Mouse (Mus musculus) testis, adult 2 months (tissue): ENCODE data around the gene Cntrob.

ENCODE experiments used
- CTCF ChIP-seq: fragments of 200-500 bp; IDR thresholded peaks from 2 replicates; pipeline ENCODE4 v1.5.1; 2012; ENCODE audit warnings: low read depth, mild to moderate bottlenecking, inconsistent platforms, low read length, moderate library complexity; ENCODE audit not compliant: control insufficient read depth, insufficient read depth, insufficient replicate concordance
- POLR2A ChIP-seq: fragments of 200-500 bp; IDR thresholded peaks from 2 replicates; pipeline ENCODE4 v1.6.1; 2012; ENCODE audit warnings: low read depth, mild to moderate bottlenecking, inconsistent platforms, low read length, moderate library complexity; ENCODE audit not compliant: control insufficient read depth

DNA sequence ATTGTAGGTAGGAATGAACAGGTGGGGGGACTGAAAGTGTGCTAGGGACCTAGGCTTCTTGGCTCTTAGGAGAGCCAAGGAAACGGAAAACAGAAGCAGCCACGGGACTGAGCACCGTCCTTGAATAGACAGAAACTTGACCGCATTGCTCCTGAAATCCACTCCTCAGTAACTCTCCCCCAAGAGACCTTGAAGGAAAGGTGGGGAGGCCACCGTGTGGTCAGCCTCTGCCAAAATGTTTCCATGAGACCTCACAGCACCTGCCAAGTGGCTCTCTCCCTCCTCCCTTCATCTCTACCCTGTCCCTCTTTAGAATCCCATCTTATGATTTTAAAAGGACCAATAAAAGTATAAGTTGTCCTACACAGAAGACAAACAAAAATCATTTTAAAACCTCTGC lies 46.3 kb downstream of the Cntrob start:
- TF ChIP-seq CTCF (no peak), POLR2A (no peak)
